Mouse (Mus musculus) MEL-GATA-1-ER (cell line): Measurements from ENCODE around the gene Fstl1.

Experiments used
- DNase-seq: peaks from one replicate; pipeline ENCODE4 v3.0.0-alpha.2; 2012; ENCODE audit warnings: low read depth; ENCODE audit errors: extremely low read depth

Fstl1 gene

GRCm38 (mm10) chr16:37787558-37788194 lies 11.0 kb downstream of the Fstl1 start:
- no peak for DNase-seq

GRCm38 (mm10) chr16:37788367-37789014 lies 11.8 kb downstream of the Fstl1 start:
- DNase-seq = no peak

- no peak for DNase-seq
Measured at GRCm38 (mm10) chr16:37789015-37789381, 12.3 kb downstream of the Fstl1 start.

GRCm38 (mm10) chr16:37789394-37789920 lies 12.8 kb downstream of the Fstl1 start:
- DNase-seq = no peak

GRCm38 (mm10) chr16:37790008-37790780 lies 13.5 kb downstream of the Fstl1 start:
- DNase-seq = no peak

GRCm38 (mm10) chr16:37790781-37791175 lies 14.1 kb downstream of the Fstl1 start:
- DNase-seq = no peak

- no peak for DNase-seq
Measured at GRCm38 (mm10) chr16:37795651-37796150, 19.0 kb downstream of the Fstl1 start.

- DNase-seq = no peak
Measured at GRCm38 (mm10) chr16:37796270-37796669, 19.6 kb downstream of the Fstl1 start.

GRCm38 (mm10) chr16:37801097-37801496 lies 24.4 kb downstream of the Fstl1 start:
- no peak for DNase-seq

- DNase-seq = no peak
Measured at GRCm38 (mm10) chr16:37802686-37803295, 26.1 kb downstream of the Fstl1 start.

GRCm38 (mm10) chr16:37803387-37803950 lies 26.8 kb downstream of the Fstl1 start:
- no peak for DNase-seq

- no peak for DNase-seq
Measured at GRCm38 (mm10) chr16:37805746-37806495, 29.2 kb downstream of the Fstl1 start.

- DNase-seq = no peak
Measured at GRCm38 (mm10) chr16:37807269-37807668, 30.6 kb downstream of the Fstl1 start.

- no peak for DNase-seq
Measured at GRCm38 (mm10) chr16:37808866-37809622, 32.4 kb downstream of the Fstl1 start.

GRCm38 (mm10) chr16:37809623-37809992 lies 32.9 kb downstream of the Fstl1 start:
- DNase-seq = no peak

- DNase-seq = no peak
Measured at GRCm38 (mm10) chr16:37811874-37812273, 35.2 kb downstream of the Fstl1 start.

- DNase-seq = no peak
Measured at GRCm38 (mm10) chr16:37812474-37812886, 35.8 kb downstream of the Fstl1 start.

GRCm38 (mm10) chr16:37813691-37814382 lies 37.2 kb downstream of the Fstl1 start:
- DNase-seq = no peak

- DNase-seq = peak; percentile 89
Measured at GRCm38 (mm10) chr16:37814383-37814971, 37.8 kb downstream of the Fstl1 start.
